Mouse (Mus musculus): ENCODE results near the gene Dscam.

The Dscam gene

GRCm38 (mm10) chr16:96655548-96655947, 515.0 kb downstream of the Dscam start:
- no peak for DNase-seq (ENCODE audit: low spot score in 2 of 2)

DNA sequence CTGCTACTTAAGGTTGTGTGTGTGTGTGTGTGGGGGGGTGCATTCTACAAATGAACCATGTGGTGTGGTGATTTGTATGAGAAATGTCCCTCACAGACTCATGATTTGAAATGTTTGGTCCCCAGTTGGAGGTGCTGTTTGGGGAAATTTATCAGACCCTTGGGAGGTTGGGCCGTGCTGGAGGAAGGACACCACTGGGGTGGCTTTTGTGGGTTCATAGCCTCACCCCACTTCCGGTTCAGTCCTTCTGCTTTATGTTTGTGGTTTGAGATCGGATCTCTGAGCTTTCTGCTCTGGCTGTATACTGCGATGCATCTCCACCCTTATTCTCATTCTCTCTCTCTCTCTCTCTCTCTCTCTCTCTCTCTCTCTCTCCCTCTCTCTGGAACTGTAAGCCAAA, 516.5 kb downstream of the Dscam start:
- no peak for DNase-seq (ENCODE audit: low spot score in 2 of 2)

- DNase-seq (ENCODE audit: low spot score in 2 of 2) = no peak
Observed at GRCm38 (mm10) chr16:96651444-96651843, 519.1 kb downstream of the Dscam start.

- no peak for DNase-seq (ENCODE audit: low spot score in 2 of 2)
Observed at GRCm38 (mm10) chr16:96640101-96640500, 530.5 kb downstream of the Dscam start.

DNA sequence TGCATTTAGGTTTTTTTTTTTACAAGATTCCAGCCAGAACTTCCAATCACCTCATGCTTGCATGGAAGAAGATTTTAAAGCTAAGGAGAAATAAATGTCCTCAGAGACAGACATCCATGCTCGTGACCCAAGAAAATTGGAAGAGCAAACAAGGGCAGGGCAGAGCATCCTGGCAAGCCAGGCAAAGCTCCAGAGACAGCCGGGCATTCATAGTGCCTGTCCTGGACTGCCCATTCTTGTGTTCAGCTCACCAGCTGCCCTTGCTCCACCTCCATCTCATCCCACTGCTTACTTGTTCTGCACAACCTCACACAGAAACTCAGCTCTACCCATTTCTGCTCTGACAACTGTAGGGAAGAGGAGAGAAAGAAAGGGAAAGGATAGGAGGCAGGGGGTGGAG, 534.6 kb downstream of the Dscam start:
- DNase-seq (ENCODE audit: low spot score in 2 of 2) = no peak

DNA sequence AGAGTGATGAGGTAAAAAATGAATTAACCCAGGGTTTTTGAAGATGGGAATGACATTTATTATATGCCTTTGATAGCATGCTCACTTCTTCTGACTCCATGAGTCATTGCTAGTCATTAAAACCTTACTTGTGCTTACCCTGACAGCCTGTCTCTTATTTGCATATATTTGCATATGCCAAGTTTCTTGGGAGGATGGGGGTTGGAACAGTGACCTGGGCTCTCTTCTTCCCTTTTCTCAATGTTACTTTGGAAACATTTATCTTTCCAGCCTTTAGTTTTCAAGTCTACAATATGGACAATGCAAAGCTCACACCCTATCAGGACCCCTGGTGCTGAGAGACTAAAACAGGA, 535.8 kb downstream of the Dscam start:
- no peak for DNase-seq (ENCODE audit: low spot score in 2 of 2)

- no peak for DNase-seq (ENCODE audit: low spot score in 2 of 2)
Observed at GRCm38 (mm10) chr16:96634097-96634790, 536.3 kb downstream of the Dscam start.

- no peak for DNase-seq (ENCODE audit: low spot score in 2 of 2)
Observed at GRCm38 (mm10) chr16:96630241-96630640, 540.3 kb downstream of the Dscam start.

DNA sequence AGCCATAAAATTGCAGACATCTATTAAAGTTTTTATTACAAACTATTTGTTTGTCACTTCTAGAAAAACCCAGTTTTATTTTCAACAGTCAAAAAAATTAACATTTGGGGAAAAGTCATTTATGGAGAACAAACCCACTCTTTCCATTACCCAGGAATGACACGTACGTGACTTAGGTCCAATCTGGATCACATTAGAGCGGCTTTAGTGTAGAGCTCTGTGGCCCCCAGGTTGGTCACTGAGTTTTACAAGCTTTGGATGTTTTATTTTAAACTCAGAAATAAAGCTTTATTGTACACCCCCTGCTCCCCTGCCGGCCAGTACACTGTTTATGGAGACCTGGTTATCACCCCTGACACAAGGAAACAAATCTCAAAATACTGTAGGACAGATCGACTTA, 540.9 kb downstream of the Dscam start:
- DNase-seq (ENCODE audit: low spot score in 2 of 2) = no peak

GRCm38 (mm10) chr16:96625468-96625867, 545.1 kb downstream of the Dscam start:
- DNase-seq (ENCODE audit: low spot score in 2 of 2) = no peak

DNA sequence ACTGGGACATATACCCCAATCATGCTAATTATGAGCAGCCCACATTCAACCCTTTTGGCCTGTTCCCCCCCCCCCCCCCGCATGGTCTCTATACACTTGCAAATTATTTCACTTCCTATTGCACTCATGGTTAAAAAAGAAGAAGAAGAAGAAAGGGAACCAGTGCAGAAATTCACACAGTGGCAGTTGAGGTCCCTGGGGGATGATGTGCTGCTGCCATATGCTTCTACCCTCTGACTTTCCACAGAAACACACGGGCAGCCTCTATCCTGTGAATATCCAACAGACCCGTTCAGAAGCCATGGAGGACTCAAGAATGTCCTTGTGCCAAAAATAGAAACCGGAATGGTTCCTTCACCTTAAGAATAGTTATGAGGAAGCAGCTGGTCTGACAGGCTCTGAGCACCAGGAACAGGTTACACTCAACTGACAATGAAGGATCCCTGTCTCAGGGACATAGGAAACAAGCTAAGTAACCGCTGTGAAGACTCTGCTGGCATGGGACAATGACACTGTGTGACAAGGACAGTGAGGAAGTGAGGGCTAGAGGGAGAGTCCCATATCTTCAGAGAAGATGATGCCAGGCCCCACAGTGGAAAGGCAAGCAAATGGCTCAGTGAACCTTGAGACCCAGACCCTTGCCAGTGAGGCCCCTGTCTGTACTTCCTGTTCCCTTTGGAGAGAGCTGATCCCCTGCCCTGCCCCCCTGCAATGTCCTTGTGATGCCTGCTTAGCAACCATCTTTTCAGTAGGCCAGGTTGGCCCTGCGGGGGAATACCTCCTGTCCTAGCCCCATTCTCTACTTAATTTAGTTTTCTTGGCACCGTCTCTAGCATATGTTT, 545.8 kb downstream of the Dscam start:
- DNase-seq (ENCODE audit: low spot score in 2 of 2) = no peak

DNA sequence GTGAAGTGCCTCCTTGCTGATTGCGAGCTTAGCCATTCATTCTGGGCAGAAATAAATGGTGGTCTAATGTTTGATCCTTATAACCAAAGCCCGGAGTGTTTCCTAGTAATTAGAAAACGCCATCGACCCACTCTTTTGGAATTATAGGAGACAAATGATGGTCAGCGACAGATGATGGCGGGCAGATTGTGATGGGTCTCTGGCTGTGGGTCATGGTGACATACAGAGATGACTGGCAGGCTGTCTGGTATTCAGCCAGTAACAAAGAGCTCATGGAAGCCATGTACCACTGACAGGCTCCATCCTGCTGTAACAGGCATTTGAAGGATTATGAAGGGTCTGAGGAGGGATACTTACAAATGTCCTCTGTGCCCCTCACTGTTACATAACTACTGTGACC, 549.7 kb downstream of the Dscam start:
- DNase-seq (ENCODE audit: low spot score in 2 of 2) = no peak

DNA sequence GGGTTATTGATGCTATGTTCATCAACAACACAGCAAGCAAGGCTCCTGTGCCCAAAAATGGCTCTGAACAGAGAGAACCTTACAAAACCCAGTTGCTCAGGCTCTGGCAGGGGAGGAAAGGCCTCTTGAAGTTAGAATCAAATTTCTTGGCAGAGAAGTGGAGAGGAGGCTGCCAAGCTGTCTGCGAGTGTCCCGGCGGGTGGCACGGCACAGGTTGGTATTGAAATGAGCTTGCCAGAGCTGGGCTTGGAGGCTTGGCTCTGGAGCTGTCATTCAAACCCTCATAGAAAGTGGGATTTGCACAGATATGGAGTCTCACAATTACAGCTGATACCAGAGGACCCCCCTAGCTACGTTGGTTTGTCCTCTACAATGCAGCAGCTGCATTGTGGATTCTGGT, 550.1 kb downstream of the Dscam start:
- DNase-seq (ENCODE audit: low spot score in 2 of 2) = peak in 1 of 2 experiments; percentile 78

- no peak for DNase-seq (ENCODE audit: low spot score in 2 of 2)
Observed at GRCm38 (mm10) chr16:96617772-96618171, 552.8 kb downstream of the Dscam start.

- no peak for DNase-seq (ENCODE audit: low spot score in 2 of 2)
Observed at GRCm38 (mm10) chr16:96613275-96613674, 557.3 kb downstream of the Dscam start.

DNA sequence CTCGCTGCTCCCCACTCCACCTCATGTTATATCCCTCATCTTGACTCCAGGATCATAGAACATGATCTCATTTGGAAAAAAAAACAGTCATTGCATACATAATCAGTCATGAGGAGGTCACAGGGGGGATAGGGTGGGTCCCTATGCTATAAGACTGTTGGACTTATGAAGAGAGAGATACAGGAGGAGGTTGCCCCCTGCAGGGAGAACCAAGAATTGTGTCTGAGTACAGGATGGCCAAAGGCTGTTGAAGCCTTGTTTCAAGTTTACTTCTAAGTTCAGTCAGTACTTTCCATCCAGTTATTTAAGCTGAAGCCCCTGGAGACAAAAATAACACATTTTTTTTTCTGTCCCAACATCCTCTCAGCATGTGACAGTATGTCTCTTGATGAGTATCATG, 559.7 kb downstream of the Dscam start:
- peak in 1 of 2 experiments; percentile 63 for DNase-seq (ENCODE audit: low spot score in 2 of 2)

- no peak for DNase-seq (ENCODE audit: low spot score in 2 of 2)
Observed at GRCm38 (mm10) chr16:96602206-96602605, 568.3 kb downstream of the Dscam start.

GRCm38 (mm10) chr16:96600791-96601190, 569.8 kb downstream of the Dscam start:
- DNase-seq (ENCODE audit: low spot score in 2 of 2) = no peak

DNA sequence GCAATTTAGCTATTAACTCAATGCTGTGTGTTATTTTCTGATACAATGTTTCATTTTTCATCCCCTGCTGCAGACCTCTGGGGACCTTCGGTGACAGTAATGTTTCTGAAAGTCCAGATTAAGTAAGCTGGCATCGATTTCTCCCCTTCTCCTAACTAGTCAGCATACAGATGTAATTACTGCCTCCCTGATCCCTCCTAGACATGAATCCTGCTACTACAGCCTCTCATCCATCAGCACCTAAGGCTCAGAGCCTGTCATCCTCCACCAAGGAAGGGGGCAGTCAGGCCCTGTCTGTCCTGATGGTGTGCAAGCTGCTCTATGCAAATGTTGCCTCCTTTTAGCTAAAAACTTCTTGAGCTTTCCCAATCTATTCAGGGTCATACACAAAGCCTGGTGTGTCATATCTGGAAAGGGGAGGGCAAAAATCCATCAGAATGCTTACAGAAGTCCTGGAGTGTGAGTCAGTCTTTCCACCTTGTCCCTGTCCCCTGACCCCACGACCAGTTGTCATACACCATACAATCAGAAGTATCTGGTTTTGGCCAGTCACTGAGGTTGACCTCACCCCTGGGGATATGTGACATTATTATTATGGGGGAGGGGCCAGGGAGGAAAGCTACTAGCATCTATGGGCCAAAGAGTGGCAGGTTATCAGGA, 571.0 kb downstream of the Dscam start:
- no peak for DNase-seq (ENCODE audit: low spot score in 2 of 2)

GRCm38 (mm10) chr16:96575841-96576240, 594.7 kb downstream of the Dscam start:
- no peak for DNase-seq (ENCODE audit: low spot score in 2 of 2)

GRCm38 (mm10) chr16:96567428-96567827, 603.1 kb downstream of the Dscam start:
- no peak for DNase-seq (ENCODE audit: low spot score in 2 of 2)

GRCm38 (mm10) chr16:96563350-96564257, 606.9 kb downstream of the Dscam start:
- DNase-seq (ENCODE audit: low spot score in 2 of 2) = peak in 1 of 2 experiments; percentile 4

Measured in cerebellum, postnatal 4 days (tissue).